In genomic region chr13:81155322-81155721, GRCm38 (mm10) we compare ENCODE assay signal across 8 mouse cellular contexts.
DNase-seq lines count a peak whose midpoint lies in the region; ATAC-seq lines count a peak whose summit lies in the region.

No protein-coding gene starts in this region.

- ATAC-seq in embryonic facial prominence, embryonic 12.5 days (ENCODE audit: insufficient number of reproducible peaks, insufficient read depth, low FRiP score, low TSS enrichment), result 0 out of 2 replicates have a peak, but pooled peaks have one; percentile 10
- peak; percentile 67 to 75 for ATAC-seq in hematopoietic stem cell, adult 5-6 weeks (replicated peaks in 1 of 2; ENCODE audit: insufficient read depth in 1 of 2, low FRiP score in 2 of 2, low TSS enrichment in 1 of 2, low read depth in 1 of 2, poor library complexity in 2 of 2, severe bottlenecking in 2 of 2)
- 0 out of 2 replicates have a peak, but pooled peaks have one; percentile 45 for ATAC-seq in midbrain, embryonic 15.5 days (replicated peaks)
- ATAC-seq in inflammation-experienced regulatory T-cells, adult 6 months, result no peak

- H3K9ac ChIP-seq in embryonic facial prominence, embryonic 12.5 days, result no peak overlapping the region
- H3K9ac ChIP-seq in midbrain, embryonic 15.5 days, result no peak overlapping the region

- H3K4me2 ChIP-seq in embryonic facial prominence, embryonic 12.5 days (replicated peaks), result no peak overlapping the region
- H3K4me2 ChIP-seq in midbrain, embryonic 15.5 days, result no peak overlapping the region

- H3K9me3 ChIP-seq in embryonic facial prominence, embryonic 12.5 days, result no peaks in the 10 kb centered on the region
- no peaks in the 10 kb centered on the region for H3K9me3 ChIP-seq in midbrain, embryonic 15.5 days

- H3K36me3 ChIP-seq in embryonic facial prominence, embryonic 12.5 days, result no peaks in the 10 kb centered on the region
- H3K36me3 ChIP-seq in midbrain, embryonic 15.5 days (replicated peaks), result no peaks in the 10 kb centered on the region

- H3K4me1 ChIP-seq in embryonic facial prominence, embryonic 12.5 days, result no peaks in the 10 kb centered on the region
- H3K4me1 ChIP-seq in midbrain, embryonic 15.5 days, result no peaks in the 10 kb centered on the region

- H3K4me3 ChIP-seq in embryonic facial prominence, embryonic 12.5 days, result no peak overlapping the region
- no peak overlapping the region for H3K4me3 ChIP-seq in midbrain, embryonic 15.5 days

- H3K27ac ChIP-seq in embryonic facial prominence, embryonic 12.5 days, result no peak overlapping the region
- H3K27ac ChIP-seq in midbrain, embryonic 15.5 days, result no peak overlapping the region

- H3K27me3 ChIP-seq in embryonic facial prominence, embryonic 12.5 days, result no peaks in the 10 kb centered on the region
- H3K27me3 ChIP-seq in midbrain, embryonic 15.5 days (replicated peaks), result no peaks in the 10 kb centered on the region

- DNase-seq in left cerebral cortex, adult 11 months (ENCODE audit: low spot score), result peak; percentile 21
- no peak for DNase-seq in left cerebral cortex, adult 8-10 months (ENCODE audit: low spot score in 2 of 2)
- DNase-seq in adrenal gland, postnatal 14 days, result peak; percentile 70
- peak; percentile 49 to 50 for DNase-seq in left cerebral cortex, adult 18-20 months (ENCODE audit: low spot score in 2 of 2)

Comparison
In these comparisons a context has a peak if more than half of its experiments do, and no peak if none do; other contexts are left out.
1. DNase-seq: peak in left cerebral cortex, adult 11 months (single experiment), adrenal gland, postnatal 14 days (single experiment) and left cerebral cortex, adult 18-20 months (2 of 2); none in left cerebral cortex, adult 8-10 months (0 of 2).